Mouse (Mus musculus): ENCODE results near the gene Cyp2d10. TPM values are rescaled to one million over a fixed set of nuclear protein-coding genes. Genes with fewer than 3 reads are reported as not detected.

Cyp2d10 gene
- polyA plus RNA-seq, 1 experiment from 2014 or later: 0.40 TPM

GRCm38 (mm10) chr15:82361459-82362018, 45.5 kb downstream of the Cyp2d10 start:
- Histone ChIP-seq H3K4me2 (no peak overlapping the region), H3K36me3 (ENCODE audit: control insufficient read depth, insufficient read depth, low read length) (no peaks in the 10 kb centered on the region), H3K9ac (ENCODE audit: low read depth, low read length) (no peak overlapping the region), H3K27ac (ENCODE audit: low read depth, low read length) (no peak overlapping the region), H3K9me3 (replicated peaks; ENCODE audit: control insufficient read depth, low read length) (no peaks in the 10 kb centered on the region), H3K27me3 (ENCODE audit: control insufficient read depth, insufficient read depth, low read length) (no peaks in the 10 kb centered on the region), H3K4me3 (ENCODE audit: low read depth, low read length) (no peak overlapping the region), H3K4me1 (ENCODE audit: control insufficient read depth, insufficient read depth, low read length) (peaks cover 9% of the 10 kb centered on the region; the same call in 1 of the 2 replicates)
- 71% methylated on average over 11 of the region's 11 CpGs for WGBS (ENCODE audit: insufficient replicate concordance)
- ATAC-seq (replicated peaks; ENCODE audit: insufficient number of reproducible peaks, low FRiP score, low TSS enrichment): no peak

GRCm38 (mm10) chr15:82358431-82359260, 48.3 kb downstream of the Cyp2d10 start:
- H3K27me3 ChIP-seq (ENCODE audit: control insufficient read depth, insufficient read depth, low read length): no peaks in the 10 kb centered on the region
- no peak for ATAC-seq (replicated peaks; ENCODE audit: insufficient number of reproducible peaks, low FRiP score, low TSS enrichment)
- peaks cover 12% of the 10 kb centered on the region; the same call in 1 of the 2 replicates for H3K4me1 ChIP-seq (ENCODE audit: control insufficient read depth, insufficient read depth, low read length)
- no peaks in the 10 kb centered on the region for H3K9me3 ChIP-seq (replicated peaks; ENCODE audit: control insufficient read depth, low read length)
- H3K27ac ChIP-seq (ENCODE audit: low read depth, low read length): 0 out of 2 replicates have a peak overlapping the region, but pooled peaks have one; percentile 16
- no peak overlapping the region for H3K4me2 ChIP-seq
- no peak overlapping the region for H3K4me3 ChIP-seq (ENCODE audit: low read depth, low read length)
- WGBS (ENCODE audit: insufficient replicate concordance): 57% methylated on average over 22 of the region's 22 CpGs
- H3K9ac ChIP-seq (ENCODE audit: low read depth, low read length): 0 out of 2 replicates have a peak overlapping the region, but pooled peaks have one; percentile 4
- H3K36me3 ChIP-seq (ENCODE audit: control insufficient read depth, insufficient read depth, low read length): no peaks in the 10 kb centered on the region

GRCm38 (mm10) chr15:82354126-82354945, 52.7 kb downstream of the Cyp2d10 start, which contains the start of gene Ndufa6:
TSS of gene Ndufa6 (minus strand) at chr15:82354322.
- Histone ChIP-seq H3K9ac (ENCODE audit: low read depth, low read length) (peak within 1 kb of the TSS; percentile 99), H3K9me3 (replicated peaks; ENCODE audit: control insufficient read depth, low read length) (no peaks in the 10 kb centered on the region), H3K36me3 (ENCODE audit: control insufficient read depth, insufficient read depth, low read length) (peaks cover 14% of the 10 kb centered on the region), H3K4me2 (peak within 1 kb of the TSS; percentile 88), H3K4me1 (ENCODE audit: control insufficient read depth, insufficient read depth, low read length) (peaks cover 14% of the 10 kb centered on the region; the same call in 1 of the 2 replicates), H3K27me3 (ENCODE audit: control insufficient read depth, insufficient read depth, low read length) (no peaks in the 10 kb centered on the region), H3K4me3 (ENCODE audit: low read depth, low read length) (peak within 1 kb of the TSS; percentile 95), H3K27ac (ENCODE audit: low read depth, low read length) (peak within 1 kb of the TSS; percentile 85)
- 2% methylated on average over 57 of the region's 57 CpGs for WGBS (ENCODE audit: insufficient replicate concordance)
- peak; percentile 97 for ATAC-seq (replicated peaks; ENCODE audit: insufficient number of reproducible peaks, low FRiP score, low TSS enrichment)

GRCm38 (mm10) chr15:82353745-82354113, 53.3 kb downstream of the Cyp2d10 start:
- peak overlapping the region; percentile 88 for H3K4me2 ChIP-seq
- H3K9ac ChIP-seq (ENCODE audit: low read depth, low read length): peak overlapping the region; percentile 99
- H3K27me3 ChIP-seq (ENCODE audit: control insufficient read depth, insufficient read depth, low read length): no peaks in the 10 kb centered on the region
- H3K9me3 ChIP-seq (replicated peaks; ENCODE audit: control insufficient read depth, low read length): no peaks in the 10 kb centered on the region
- H3K4me1 ChIP-seq (ENCODE audit: control insufficient read depth, insufficient read depth, low read length): peaks cover 11% of the 10 kb centered on the region; the same call in 1 of the 2 replicates
- H3K36me3 ChIP-seq (ENCODE audit: control insufficient read depth, insufficient read depth, low read length): peaks cover 20% of the 10 kb centered on the region
- peak overlapping the region; percentile 85 for H3K27ac ChIP-seq (ENCODE audit: low read depth, low read length)
- peak overlapping the region; percentile 95 for H3K4me3 ChIP-seq (ENCODE audit: low read depth, low read length)
- ATAC-seq (replicated peaks; ENCODE audit: insufficient number of reproducible peaks, low FRiP score, low TSS enrichment): 0 out of 2 replicates have a peak, but pooled peaks have one; percentile 4
- WGBS (ENCODE audit: insufficient replicate concordance): under 1% methylated on average over 23 of the region's 23 CpGs

- Histone ChIP-seq H3K9ac (ENCODE audit: low read depth, low read length) (peak overlapping the region; percentile 99), H3K36me3 (ENCODE audit: control insufficient read depth, insufficient read depth, low read length) (peaks cover 25% of the 10 kb centered on the region), H3K4me3 (ENCODE audit: low read depth, low read length) (peak overlapping the region; percentile 95), H3K4me1 (ENCODE audit: control insufficient read depth, insufficient read depth, low read length) (peaks cover 9% of the 10 kb centered on the region; the same call in 1 of the 2 replicates), H3K27me3 (ENCODE audit: control insufficient read depth, insufficient read depth, low read length) (no peaks in the 10 kb centered on the region), H3K27ac (ENCODE audit: low read depth, low read length) (peak overlapping the region; percentile 85), H3K4me2 (peak overlapping the region; percentile 88), H3K9me3 (replicated peaks; ENCODE audit: control insufficient read depth, low read length) (no peaks in the 10 kb centered on the region)
- no peak for ATAC-seq (replicated peaks; ENCODE audit: insufficient number of reproducible peaks, low FRiP score, low TSS enrichment)
- WGBS (ENCODE audit: insufficient replicate concordance): 27% methylated on average over 14 of the region's 14 CpGs
These were observed 53.8 kb downstream of the Cyp2d10 start for GRCm38 (mm10) chr15:82353078-82353744.

Small RNA genes lying within 50 kb of the gene (microRNA-seq; reads per million reads assigned to microRNA genes)
- gene Gm25990 (ENCODE audit: borderline number of aligned reads) (not detected), gene Gm27331 (ENCODE audit: borderline number of aligned reads) (not detected), gene Gm27622 (ENCODE audit: borderline number of aligned reads) (not detected), gene Mir7684 (ENCODE audit: borderline number of aligned reads) (not detected)

Other genes starting within 250 kb of the Cyp2d10 start
- 0.07 TPM in 1 of 2 replicates, not detected in the other for gene Shisa8, start 194.4 kb downstream of the Cyp2d10 start, polyA plus RNA-seq (2014; fragmentation: Nextera tagmentation; extraction: Ambion mirVana)
- gene Tnfrsf13c, start 182.8 kb downstream of the Cyp2d10 start, polyA plus RNA-seq (2014; fragmentation: Nextera tagmentation; extraction: Ambion mirVana): 0.29 TPM in 1 of 2 replicates, not detected in the other
- gene Cenpm, start 162.4 kb downstream of the Cyp2d10 start, polyA plus RNA-seq (2014; fragmentation: Nextera tagmentation; extraction: Ambion mirVana): 59.7 and 67.3 TPM in 2 replicates
- gene 1500009C09Rik, start 154.8 kb downstream of the Cyp2d10 start, polyA plus RNA-seq (2014; fragmentation: Nextera tagmentation; extraction: Ambion mirVana): not detected in 2 replicates
- gene Sept3, start 132.3 kb downstream of the Cyp2d10 start, polyA plus RNA-seq (2014; fragmentation: Nextera tagmentation; extraction: Ambion mirVana): 5.0 and 6.2 TPM in 2 replicates
- 0.40 and 0.56 TPM in 2 replicates for gene Wbp2nl, start 108.2 kb downstream of the Cyp2d10 start, polyA plus RNA-seq (2014; fragmentation: Nextera tagmentation; extraction: Ambion mirVana)
- gene Naga, start 68.3 kb downstream of the Cyp2d10 start, polyA plus RNA-seq (2014; fragmentation: Nextera tagmentation; extraction: Ambion mirVana): 33.4 and 38.7 TPM in 2 replicates
- gene Pheta2, start 68.3 kb downstream of the Cyp2d10 start, polyA plus RNA-seq (2014; fragmentation: Nextera tagmentation; extraction: Ambion mirVana): 10.0 and 11.3 TPM in 2 replicates
- 320 and 330 TPM in 2 replicates for gene Smdt1, start 68.2 kb downstream of the Cyp2d10 start, polyA plus RNA-seq (2014; fragmentation: Nextera tagmentation; extraction: Ambion mirVana)
- gene Ndufa6, start 52.9 kb downstream of the Cyp2d10 start, polyA plus RNA-seq (2014; fragmentation: Nextera tagmentation; extraction: Ambion mirVana): 462 and 487 TPM in 2 replicates
- gene Cyp2d22, start 26.9 kb downstream of the Cyp2d10 start, polyA plus RNA-seq (2014; fragmentation: Nextera tagmentation; extraction: Ambion mirVana): 4.1 and 4.4 TPM in 2 replicates
- not detected in 2 replicates for gene Cyp2d11, start 13.2 kb downstream of the Cyp2d10 start, polyA plus RNA-seq (2014; fragmentation: Nextera tagmentation; extraction: Ambion mirVana)
- not detected in 2 replicates for gene Cyp2d9, start 26.2 kb upstream of the Cyp2d10 start, polyA plus RNA-seq (2014; fragmentation: Nextera tagmentation; extraction: Ambion mirVana)
- gene Cyp2d12, start 147.9 kb upstream of the Cyp2d10 start, polyA plus RNA-seq (2014; fragmentation: Nextera tagmentation; extraction: Ambion mirVana): not detected in 2 replicates
- gene Cyp2d34, start 213.8 kb upstream of the Cyp2d10 start, polyA plus RNA-seq (2014; fragmentation: Nextera tagmentation; extraction: Ambion mirVana): not detected in 2 replicates